Mouse (Mus musculus): Measurements from ENCODE around the gene Cfap46. TPM values are rescaled to one million over a fixed set of nuclear protein-coding genes. Genes with fewer than 3 reads are reported as not detected.

Cfap46 gene
- polyA plus RNA-seq, 1 experiment from 2014 or later = 1.6 TPM

- peak; percentile 58 for ATAC-seq
- H3K4me1 ChIP-seq (replicated peaks) = no peaks in the 10 kb centered on the region
- no peaks in the 10 kb centered on the region for H3K9me3 ChIP-seq
- 42% methylated on average over 10 of the region's 10 CpGs for WGBS
- H3K4me3 ChIP-seq (replicated peaks) = no peak overlapping the region
- no peaks in the 10 kb centered on the region for H3K36me3 ChIP-seq
- 0 out of 2 replicates have a peak, but pooled peaks cover 3% of the 10 kb centered on the region for H3K27me3 ChIP-seq
- H3K27ac ChIP-seq = no peak overlapping the region
- H3K4me2 ChIP-seq (replicated peaks) = no peak overlapping the region
- H3K9ac ChIP-seq (replicated peaks) = no peak overlapping the region
These were observed 35.4 kb downstream of the Cfap46 start for GRCm38 (mm10) chr7:139648107-139648824.

GRCm38 (mm10) chr7:139633393-139633792 lies 50.2 kb downstream of the Cfap46 start:
- WGBS = 87% methylated on average over 2 of the region's 2 CpGs
- ATAC-seq = no peak
- Histone ChIP-seq H3K9me3 (no peaks in the 10 kb centered on the region), H3K4me3 (replicated peaks) (no peak overlapping the region), H3K9ac (replicated peaks) (no peak overlapping the region), H3K4me2 (replicated peaks) (no peak overlapping the region), H3K4me1 (replicated peaks) (no peaks in the 10 kb centered on the region), H3K27me3 (no peaks in the 10 kb centered on the region), H3K27ac (no peak overlapping the region), H3K36me3 (no peaks in the 10 kb centered on the region)

- H3K4me1 ChIP-seq (replicated peaks) = no peaks in the 10 kb centered on the region
- ATAC-seq = no peak
- no peak overlapping the region for H3K4me3 ChIP-seq (replicated peaks)
- no peaks in the 10 kb centered on the region for H3K9me3 ChIP-seq
- H3K27ac ChIP-seq = no peak overlapping the region
- WGBS = 89% methylated on average over 9 of the region's 9 CpGs
- H3K36me3 ChIP-seq = no peaks in the 10 kb centered on the region
- H3K27me3 ChIP-seq = no peaks in the 10 kb centered on the region
- no peak overlapping the region for H3K9ac ChIP-seq (replicated peaks)
- no peak overlapping the region for H3K4me2 ChIP-seq (replicated peaks)
These were observed 58.5 kb downstream of the Cfap46 start for GRCm38 (mm10) chr7:139625156-139625555.

GRCm38 (mm10) chr7:139622568-139622967 lies 61.0 kb downstream of the Cfap46 start:
- H3K36me3 ChIP-seq = no peaks in the 10 kb centered on the region
- WGBS = 91% methylated on average over 13 of the region's 13 CpGs
- no peaks in the 10 kb centered on the region for H3K9me3 ChIP-seq
- H3K27me3 ChIP-seq = peaks cover 5% of the 10 kb centered on the region
- H3K27ac ChIP-seq = no peak overlapping the region
- ATAC-seq = no peak
- H3K4me3 ChIP-seq (replicated peaks) = no peak overlapping the region
- H3K4me1 ChIP-seq (replicated peaks) = no peaks in the 10 kb centered on the region
- H3K4me2 ChIP-seq (replicated peaks) = no peak overlapping the region
- H3K9ac ChIP-seq (replicated peaks) = no peak overlapping the region

GRCm38 (mm10) chr7:139615767-139616766 lies 67.5 kb downstream of the Cfap46 start:
- Histone ChIP-seq H3K9ac (replicated peaks) (no peak overlapping the region), H3K27me3 (peaks cover 32% of the 10 kb centered on the region), H3K27ac (no peak overlapping the region), H3K4me2 (replicated peaks) (no peak overlapping the region), H3K9me3 (no peaks in the 10 kb centered on the region), H3K4me1 (replicated peaks) (peaks cover 11% of the 10 kb centered on the region), H3K36me3 (no peaks in the 10 kb centered on the region), H3K4me3 (replicated peaks) (no peak overlapping the region)
- ATAC-seq = peak; percentile 82
- 43% methylated on average over 12 of the region's 12 CpGs for WGBS

- H3K4me3 ChIP-seq (replicated peaks) = no peak overlapping the region
- H3K4me1 ChIP-seq (replicated peaks) = no peaks in the 10 kb centered on the region
- H3K4me2 ChIP-seq (replicated peaks) = no peak overlapping the region
- H3K27ac ChIP-seq = no peak overlapping the region
- H3K27me3 ChIP-seq = peaks cover 26% of the 10 kb centered on the region; the same call in 1 of the 2 replicates
- no peak overlapping the region for H3K9ac ChIP-seq (replicated peaks)
- no peaks in the 10 kb centered on the region for H3K9me3 ChIP-seq
- WGBS = 94% methylated on average over 2 of the region's 2 CpGs
- no peak for ATAC-seq
- no peaks in the 10 kb centered on the region for H3K36me3 ChIP-seq
These were observed 73.3 kb downstream of the Cfap46 start for GRCm38 (mm10) chr7:139610328-139610727.

GRCm38 (mm10) chr7:139595862-139596261 lies 87.8 kb downstream of the Cfap46 start:
- Histone ChIP-seq H3K27ac (no peak overlapping the region), H3K4me2 (replicated peaks) (no peak overlapping the region), H3K9me3 (no peaks in the 10 kb centered on the region), H3K36me3 (no peaks in the 10 kb centered on the region), H3K4me1 (replicated peaks) (no peaks in the 10 kb centered on the region), H3K27me3 (peaks cover 60% of the 10 kb centered on the region), H3K9ac (replicated peaks) (no peak overlapping the region), H3K4me3 (replicated peaks) (no peak overlapping the region)
- ATAC-seq = no peak
- WGBS = 77% methylated on average over 6 of the region's 6 CpGs

- Histone ChIP-seq H3K27me3 (peaks cover 61% of the 10 kb centered on the region), H3K4me3 (replicated peaks) (no peak overlapping the region)
These were observed 88.3 kb downstream of the Cfap46 start for GRCm38 (mm10) chr7:139595311-139595710.

GRCm38 (mm10) chr7:139591311-139591710 lies 92.3 kb downstream of the Cfap46 start:
- Histone ChIP-seq H3K27ac (no peak overlapping the region), H3K9me3 (no peaks in the 10 kb centered on the region), H3K4me1 (replicated peaks) (peaks cover 6% of the 10 kb centered on the region; the same call in 1 of the 2 replicates), H3K4me3 (replicated peaks) (no peak overlapping the region), H3K36me3 (no peaks in the 10 kb centered on the region), H3K9ac (replicated peaks) (no peak overlapping the region), H3K27me3 (peaks cover 86% of the 10 kb centered on the region), H3K4me2 (replicated peaks) (no peak overlapping the region)
- 89% methylated on average over 5 of the region's 5 CpGs for WGBS
- ATAC-seq = no peak

More at GRCm38 (mm10) chr7:139595311-139595710, 88.3 kb downstream of the Cfap46 start:
- no peaks in the 10 kb centered on the region for H3K4me1 ChIP-seq (replicated peaks)
- no peak for ATAC-seq
- no peaks in the 10 kb centered on the region for H3K36me3 ChIP-seq
- no peak overlapping the region for H3K9ac ChIP-seq (replicated peaks)
- no peak overlapping the region for H3K4me2 ChIP-seq (replicated peaks)
- no peak overlapping the region for H3K27ac ChIP-seq
- WGBS = 73% methylated on average over 6 of the region's 6 CpGs
- H3K9me3 ChIP-seq = no peaks in the 10 kb centered on the region

- Histone ChIP-seq H3K27ac (no peak overlapping the region), H3K4me3 (replicated peaks) (no peak overlapping the region), H3K4me2 (replicated peaks) (no peak overlapping the region), H3K9me3 (no peaks in the 10 kb centered on the region), H3K4me1 (replicated peaks) (peaks cover 14% of the 10 kb centered on the region), H3K27me3 (peaks cover 90% of the 10 kb centered on the region), H3K36me3 (no peaks in the 10 kb centered on the region), H3K9ac (replicated peaks) (no peak overlapping the region)
- peak; percentile 53; the same call in 1 of the 2 replicates for ATAC-seq
- WGBS = 36% methylated on average over 3 of the region's 3 CpGs
These were observed 93.3 kb downstream of the Cfap46 start for GRCm38 (mm10) chr7:139590302-139590701.

GRCm38 (mm10) chr7:139587919-139588318 lies 95.7 kb downstream of the Cfap46 start:
- peaks cover 27% of the 10 kb centered on the region for H3K4me1 ChIP-seq (replicated peaks)
- no peaks in the 10 kb centered on the region for H3K36me3 ChIP-seq
- H3K4me2 ChIP-seq (replicated peaks) = no peak overlapping the region
- H3K9me3 ChIP-seq = no peaks in the 10 kb centered on the region
- H3K27me3 ChIP-seq = peaks cover 96% of the 10 kb centered on the region
- H3K4me3 ChIP-seq (replicated peaks) = no peak overlapping the region
- 24% methylated on average over 7 of the region's 7 CpGs for WGBS
- H3K27ac ChIP-seq = no peak overlapping the region
- H3K9ac ChIP-seq (replicated peaks) = no peak overlapping the region
- no peak for ATAC-seq
